Comparison of ENCODE assay signal across 21 mouse cellular contexts in the genomic region with DNA sequence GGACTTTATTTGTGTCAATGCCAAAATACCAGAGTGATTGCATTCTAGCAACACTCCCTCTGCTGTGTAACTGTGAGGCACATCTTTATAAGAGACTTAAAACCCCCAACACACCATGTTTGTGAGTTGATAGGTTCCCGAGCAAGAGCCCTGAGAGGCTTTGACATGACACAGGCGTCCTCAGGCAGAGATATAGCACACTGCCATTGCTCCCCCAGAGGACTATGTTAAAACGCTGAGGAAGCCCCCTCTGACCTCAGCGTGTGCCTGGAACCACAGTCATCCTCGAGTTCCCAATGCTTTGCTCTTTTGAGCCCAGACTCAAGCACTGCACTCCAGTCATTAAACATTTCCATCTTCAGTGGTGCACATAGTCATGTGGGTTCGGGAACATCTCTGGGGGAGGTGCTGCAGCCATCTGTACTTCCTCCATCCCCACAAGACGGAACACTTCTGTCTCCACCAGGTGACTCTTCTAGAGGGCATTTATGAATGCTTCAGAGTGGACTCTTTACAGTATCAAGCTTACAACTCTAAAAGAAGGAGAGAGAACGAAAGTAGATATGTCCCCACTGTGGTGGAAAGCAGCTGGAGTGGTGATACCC.
DNase-seq lines count a peak whose midpoint lies in the region; ATAC-seq and TF ChIP-seq lines count a peak whose summit lies in the region.
"Had no signal": no experiment of that assay in that cellular context is flagged by ENCODE, and none has a peak within 500 bp of the region (broad histone marks: within the 10 kb centered on the region; RNA-seq: fewer than 3 reads in every experiment).

No protein-coding gene starts in this region.

- in situ Hi-C loops in CH12.LX (cut with MboI; ENCODE audit: low pct_ligation_motif_present, low pct_unique_long_range_greater_than_20kb, low sequenced_read_pairs), result no loop called here

- no peaks in the 10 kb centered on the region for H3K4me1 ChIP-seq in embryonic facial prominence, embryonic 14.5 days (ENCODE audit: control insufficient read depth, insufficient read depth, low read length)
- peaks cover 5% of the 10 kb centered on the region; the same call in 1 of the 2 replicates for H3K4me1 ChIP-seq in embryonic facial prominence, embryonic 10.5 days
- peaks cover 5% of the 10 kb centered on the region for H3K4me1 ChIP-seq in lung, embryonic 16.5 days (replicated peaks; ENCODE audit: control insufficient read depth, insufficient read depth, low read length)
- H3K4me1 ChIP-seq in CH12.LX (ENCODE audit: control insufficient read depth in 1 of 2, insufficient read depth in 2 of 2), result peaks cover 4 to 26% of the 10 kb centered on the region in 2 experiments; a peak in 2 of 4 replicates

- no peak overlapping the region for H3K4me3 ChIP-seq in embryonic facial prominence, embryonic 14.5 days (ENCODE audit: low read depth, low read length)
- H3K4me3 ChIP-seq in embryonic facial prominence, embryonic 10.5 days, result no peak overlapping the region
- H3K4me3 ChIP-seq in layer of hippocampus, adult 2 months, result no peak overlapping the region
- no peak overlapping the region for H3K4me3 ChIP-seq in lung, embryonic 16.5 days (ENCODE audit: low read length)
- H3K4me3 ChIP-seq in CH12.LX (replicated peaks in 1 of 3; ENCODE audit: low read depth in 2 of 3, low read length in 2 of 3, poor library complexity in 1 of 3), result no peak overlapping the region
- H3K4me3 ChIP-seq: embryonic facial prominence, embryonic 13.5 days; forebrain, embryonic 13.5 days; heart, adult 2 months; heart, embryonic 15.5 days; hindbrain, embryonic 13.5 days had no signal

- no peak for TF ChIP-seq POLR2A in CH12.LX (IDR thresholded peaks at IDR 0.05; ENCODE audit: low read depth, low read length)

- no peak for TF ChIP-seq CTCF in layer of hippocampus, adult 2 months (conservative IDR thresholded peaks at IDR 0.05)
- no peak for TF ChIP-seq CTCF in CH12.LX (conservative IDR thresholded peaks at IDR 0.05 in 1 of 2, IDR thresholded peaks at IDR 0.05 in 1 of 2; ENCODE audit: low read depth in 2 of 2, low read length in 2 of 2)

- H3K27me3 ChIP-seq in embryonic facial prominence, embryonic 14.5 days (replicated peaks; ENCODE audit: control insufficient read depth, insufficient read depth, low read length), result no peaks in the 10 kb centered on the region
- no peaks in the 10 kb centered on the region for H3K27me3 ChIP-seq in embryonic facial prominence, embryonic 10.5 days (replicated peaks; ENCODE audit: low read depth, poor library complexity, severe bottlenecking)
- H3K27me3 ChIP-seq in lung, embryonic 16.5 days (ENCODE audit: control insufficient read depth, insufficient read depth, low read depth, low read length), result no peaks in the 10 kb centered on the region
- H3K27me3 ChIP-seq in CH12.LX (replicated peaks), result no peaks in the 10 kb centered on the region
- H3K27me3 ChIP-seq: embryonic facial prominence, embryonic 13.5 days; forebrain, embryonic 13.5 days; heart, embryonic 15.5 days; hindbrain, embryonic 13.5 days had no signal

- no peak overlapping the region for H3K27ac ChIP-seq in embryonic facial prominence, embryonic 14.5 days (replicated peaks; ENCODE audit: low read depth, low read length)
- H3K27ac ChIP-seq in embryonic facial prominence, embryonic 10.5 days (replicated peaks), result no peak overlapping the region
- H3K27ac ChIP-seq in layer of hippocampus, adult 2 months, result 0 out of 2 replicates have a peak overlapping the region, but pooled peaks have one; percentile 14
- no peak overlapping the region for H3K27ac ChIP-seq in lung, embryonic 16.5 days (ENCODE audit: low read length)
- H3K27ac ChIP-seq in CH12.LX (ENCODE audit: insufficient read depth, low read depth), result no peak overlapping the region
- H3K27ac ChIP-seq: embryonic facial prominence, embryonic 13.5 days; forebrain, embryonic 13.5 days; heart, adult 2 months; heart, embryonic 15.5 days; hindbrain, embryonic 13.5 days had no signal

- H3K79me2 ChIP-seq in CH12.LX (replicated peaks; ENCODE audit: control insufficient read depth, extremely low read depth, insufficient read depth, poor library complexity, severe bottlenecking), result no peaks in the 10 kb centered on the region

- dilution Hi-C loops in CH12.LX (cut with MboI; ENCODE audit: extremely low pct_ligation_motif_present, extremely low pct_unique_long_range_greater_than_20kb, low sequenced_read_pairs), result no loop called here

- no peak overlapping the region for H3K4me2 ChIP-seq in embryonic facial prominence, embryonic 14.5 days (ENCODE audit: low read depth, low read length)
- H3K4me2 ChIP-seq in lung, embryonic 16.5 days (ENCODE audit: low read depth, low read length), result no peak overlapping the region
- H3K4me2 ChIP-seq in CH12.LX (ENCODE audit: insufficient read depth, low read depth, poor library complexity, severe bottlenecking), result no peak overlapping the region
- H3K4me2 ChIP-seq: embryonic facial prominence, embryonic 13.5 days; forebrain, embryonic 13.5 days; heart, embryonic 11.5 days; heart, embryonic 15.5 days; hindbrain, embryonic 13.5 days had no signal

- no peak overlapping the region for H3K9ac ChIP-seq in embryonic facial prominence, embryonic 14.5 days (ENCODE audit: low read depth, low read length)
- H3K9ac ChIP-seq in lung, embryonic 16.5 days (ENCODE audit: low read length), result no peak overlapping the region
- no peak overlapping the region for H3K9ac ChIP-seq in CH12.LX (ENCODE audit: insufficient read depth, low read depth)
- H3K9ac ChIP-seq: embryonic facial prominence, embryonic 13.5 days; forebrain, embryonic 13.5 days; heart, embryonic 15.5 days; hindbrain, embryonic 13.5 days had no signal

- H3K36me3 ChIP-seq in embryonic facial prominence, embryonic 14.5 days (ENCODE audit: control insufficient read depth, insufficient read depth, low read length), result no peaks in the 10 kb centered on the region
- H3K36me3 ChIP-seq in embryonic facial prominence, embryonic 10.5 days (replicated peaks), result no peaks in the 10 kb centered on the region
- H3K36me3 ChIP-seq in lung, embryonic 16.5 days (ENCODE audit: control insufficient read depth, insufficient read depth, low read length), result no peaks in the 10 kb centered on the region
- peaks cover 0 to 3% of the 10 kb centered on the region in 2 experiments for H3K36me3 ChIP-seq in CH12.LX (replicated peaks in 1 of 2; ENCODE audit: control insufficient read depth in 1 of 2, insufficient read depth in 1 of 2, low read length in 1 of 2)
- H3K36me3 ChIP-seq: embryonic facial prominence, embryonic 13.5 days; heart, embryonic 15.5 days; hindbrain, embryonic 13.5 days had no signal

- TF ChIP-seq EP300 in CH12.LX (IDR thresholded peaks at IDR 0.05; ENCODE audit: low read length), result no peak

- peak; percentile 29 for DNase-seq in embryonic facial prominence, embryonic 14.5 days (ENCODE audit: low spot score)
- DNase-seq in embryonic facial prominence, embryonic 10.5 days (ENCODE audit: low spot score), result no peak
- DNase-seq in layer of hippocampus, adult 2 months (ENCODE audit: low spot score in 2 of 2), result no peak
- no peak for DNase-seq in layer of hippocampus, postnatal 25 days (ENCODE audit: extremely low spot score in 1 of 2, low spot score in 1 of 2)
- DNase-seq in lung, postnatal 36 days, result no peak
- DNase-seq in CH12.LX (ENCODE audit: extremely low read depth), result peak; percentile 11
- DNase-seq: adrenal gland, postnatal 10 days; B cell, adult 2 months; cerebellum, adult 11-12 months; cerebellum, adult 9-10 months; cerebellum, postnatal 25 days; gastrocnemius, postnatal 14 days; heart, adult 2 months; heart, postnatal 14 days had no signal

- ATAC-seq in embryonic facial prominence, embryonic 14.5 days (ENCODE audit: low read depth), result no peak
- ATAC-seq in lung, embryonic 16.5 days (ENCODE audit: low read depth), result peak; percentile 67
- ATAC-seq: CD4-positive, CD25-positive, alpha-beta regulatory T cell, adult 4 months; forebrain, embryonic 13.5 days had no signal

- no peaks in the 10 kb centered on the region for H3K9me3 ChIP-seq in embryonic facial prominence, embryonic 14.5 days (ENCODE audit: control insufficient read depth, low read length)
- H3K9me3 ChIP-seq in embryonic facial prominence, embryonic 10.5 days, result no peaks in the 10 kb centered on the region
- no peaks in the 10 kb centered on the region for H3K9me3 ChIP-seq in lung, embryonic 16.5 days (ENCODE audit: control insufficient read depth, low read length)
- no peaks in the 10 kb centered on the region for H3K9me3 ChIP-seq in CH12.LX (replicated peaks; ENCODE audit: low read length)
- H3K9me3 ChIP-seq: embryonic facial prominence, embryonic 13.5 days; forebrain, embryonic 13.5 days; heart, embryonic 15.5 days; hindbrain, embryonic 13.5 days had no signal

- WGBS in embryonic facial prominence, embryonic 14.5 days, result 67% methylated on average over 8 of the region's 8 CpGs
- WGBS in embryonic facial prominence, embryonic 10.5 days, result 74% methylated on average over 8 of the region's 8 CpGs
- WGBS in lung, embryonic 16.5 days, result 47% methylated on average over 8 of the region's 8 CpGs

- TF ChIP-seq RAD21 in CH12.LX (IDR thresholded peaks at IDR 0.05; ENCODE audit: low read depth, low read length), result no peak

TF ChIP-seq in CH12.LX, 34 proteins besides CTCF, POLR2A, EP300 and RAD21:
- no peak for TF ChIP-seq UBTF (IDR thresholded peaks at IDR 0.05; ENCODE audit: low read depth, low read length)
- no peak for TF ChIP-seq TCF12 (IDR thresholded peaks at IDR 0.05; ENCODE audit: low read depth, low read length)
- no peak for TF ChIP-seq TBP (conservative IDR thresholded peaks at IDR 0.05; ENCODE audit: low read depth, low read length)
- TF ChIP-seq JUN (IDR thresholded peaks at IDR 0.05; ENCODE audit: insufficient read depth, low read depth, low read length), result no peak
- no peak for TF ChIP-seq USF1 (IDR thresholded peaks at IDR 0.05; ENCODE audit: low read depth, low read length)
- no peak for TF ChIP-seq ELF1 (IDR thresholded peaks at IDR 0.05; ENCODE audit: low read depth, low read length)
- TF ChIP-seq CHD2 (IDR thresholded peaks at IDR 0.05; ENCODE audit: low read length), result no peak

Comparison
In these comparisons a context has a peak if more than half of its experiments do, and no peak if none do; other contexts are left out.
1. DNase-seq: peak in embryonic facial prominence, embryonic 14.5 days (single experiment) and CH12.LX (single experiment); none in embryonic facial prominence, embryonic 10.5 days (single experiment), layer of hippocampus, adult 2 months (0 of 2), layer of hippocampus, postnatal 25 days (0 of 2) and lung, postnatal 36 days (single experiment).